Mouse (Mus musculus) spleen, adult 2 months (tissue): ENCODE measurements around the gene Rabif.

Experiments used
- CTCF ChIP-seq: fragments of 200-500 bp; IDR thresholded peaks from 2 replicates; pipeline ENCODE4 v1.5.1; 2011; ENCODE audit warnings: mild to moderate bottlenecking, inconsistent platforms; ENCODE audit not compliant: insufficient read depth, insufficient read length, insufficient replicate concordance; ENCODE audit errors: extremely low read depth
- POLR2A ChIP-seq: fragments of 200-500 bp; IDR thresholded peaks from 2 replicates; pipeline ENCODE4 v1.6.1; 2011; ENCODE audit warnings: low read depth, low read length, inconsistent platforms

DNA sequence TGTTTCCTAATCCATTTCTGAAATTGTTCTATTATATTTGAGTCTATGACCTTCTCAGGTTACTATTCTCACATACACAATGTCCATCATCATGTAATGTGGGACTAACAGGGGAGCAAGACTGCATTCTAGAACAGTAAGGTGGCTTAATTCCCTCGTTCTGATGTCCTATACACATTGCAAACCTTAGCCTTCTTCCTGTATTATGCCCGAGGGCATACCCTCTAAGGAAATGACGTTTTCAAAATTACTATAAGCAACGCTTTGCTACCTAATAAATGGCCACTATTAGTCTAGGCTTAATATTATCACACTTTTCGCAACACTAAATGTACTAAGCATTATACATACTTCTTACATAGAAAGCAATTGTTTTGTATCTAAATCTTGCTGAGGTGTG, 492 bp upstream of the Rabif start:
- TF ChIP-seq POLR2A, result no peak
- TF ChIP-seq CTCF, result no peak
